Mouse (Mus musculus): ENCODE results near the gene Tmem179. TPM values are rescaled to one million over a fixed set of nuclear protein-coding genes. Genes with fewer than 3 reads are reported as not detected.

Gene Tmem179
- 0.07 TPM in 1 of 2 replicates, not detected in the other for polyA plus RNA-seq (2015; fragmentation: Nextera tagmentation; extraction: Ambion mirVana)

DNA sequence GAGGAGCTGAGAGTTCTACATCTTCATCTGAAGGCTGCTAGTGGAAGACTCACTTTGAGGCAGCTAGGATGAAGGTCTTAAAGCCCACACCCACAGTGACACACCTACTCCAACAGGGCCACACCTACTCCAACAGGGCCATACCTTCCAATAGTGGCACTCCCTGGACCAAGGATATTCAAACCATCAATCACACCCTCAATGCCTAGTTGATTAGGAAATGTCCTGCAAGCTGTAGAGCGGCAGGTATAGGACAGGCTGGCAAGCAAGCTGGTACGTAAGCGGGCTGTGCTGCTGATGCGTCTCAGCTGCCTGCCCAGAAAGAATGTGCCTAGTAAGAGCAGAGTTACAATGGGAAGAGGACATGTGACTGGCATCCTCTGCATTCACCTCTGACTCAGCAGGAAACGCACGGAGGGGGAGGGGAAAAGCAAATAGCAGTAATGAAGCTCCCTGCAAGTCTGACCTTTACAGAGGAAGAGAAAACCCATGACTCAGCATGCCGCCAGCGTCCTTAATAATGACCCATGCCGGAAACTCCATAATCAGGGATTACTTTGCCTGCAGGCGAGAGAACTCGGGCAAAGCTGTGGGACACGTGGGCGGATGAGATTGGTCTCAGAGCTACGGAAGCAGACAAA, at the start of gene Tmem179:
Gene Tmem179 (minus strand): TSS at position 51 of the 641 bp plus-strand sequence.
- no peaks in the 10 kb centered on the region for H3K36me3 ChIP-seq (ENCODE audit: insufficient read depth, low read length)
- no peak within 1 kb of the TSS for H3K9ac ChIP-seq (replicated peaks; ENCODE audit: low read depth)
- H3K9me3 ChIP-seq (ENCODE audit: low read length): no peaks in the 10 kb centered on the region
- 10% methylated on average over 14 of the region's 14 CpGs for WGBS
- no peak within 1 kb of the TSS for H3K27ac ChIP-seq (ENCODE audit: low read length)
- no peak within 1 kb of the TSS for H3K4me3 ChIP-seq (ENCODE audit: low read depth, low read length)
- peak; percentile 77 for ATAC-seq
- TF ChIP-seq EP300 (IDR thresholded peaks at IDR 0.05): no peak
- no peak for TF ChIP-seq CTCF (IDR thresholded peaks at IDR 0.05)
- DNase-seq (ENCODE audit: low spot score): peak; percentile 41
- H3K4me1 ChIP-seq (ENCODE audit: insufficient read depth, low read depth, low read length): no peaks in the 10 kb centered on the region
- H3K27me3 ChIP-seq (replicated peaks; ENCODE audit: insufficient read depth, low read length): no peaks in the 10 kb centered on the region
- no peak within 1 kb of the TSS for H3K4me2 ChIP-seq (replicated peaks; ENCODE audit: low read depth, low read length)

GRCm38 (mm10) chr12:112563011-112563410, 46.5 kb upstream of the Tmem179 start:
- no peaks in the 10 kb centered on the region for H3K27me3 ChIP-seq (replicated peaks; ENCODE audit: insufficient read depth, low read length)
- DNase-seq (ENCODE audit: low spot score): no peak
- no peak overlapping the region for H3K9ac ChIP-seq (replicated peaks; ENCODE audit: low read depth)
- no peaks in the 10 kb centered on the region for H3K36me3 ChIP-seq (ENCODE audit: insufficient read depth, low read length)
- no peak overlapping the region for H3K4me3 ChIP-seq (ENCODE audit: low read depth, low read length)
- H3K27ac ChIP-seq (ENCODE audit: low read length): no peak overlapping the region
- no peaks in the 10 kb centered on the region for H3K9me3 ChIP-seq (ENCODE audit: low read length)
- no peak for TF ChIP-seq CTCF (IDR thresholded peaks at IDR 0.05)
- TF ChIP-seq EP300 (IDR thresholded peaks at IDR 0.05): no peak
- no peak for ATAC-seq
- no peak overlapping the region for H3K4me2 ChIP-seq (replicated peaks; ENCODE audit: low read depth, low read length)
- 89% methylated on average over 6 of the region's 6 CpGs for WGBS
- H3K4me1 ChIP-seq (ENCODE audit: insufficient read depth, low read depth, low read length): no peaks in the 10 kb centered on the region

DNA sequence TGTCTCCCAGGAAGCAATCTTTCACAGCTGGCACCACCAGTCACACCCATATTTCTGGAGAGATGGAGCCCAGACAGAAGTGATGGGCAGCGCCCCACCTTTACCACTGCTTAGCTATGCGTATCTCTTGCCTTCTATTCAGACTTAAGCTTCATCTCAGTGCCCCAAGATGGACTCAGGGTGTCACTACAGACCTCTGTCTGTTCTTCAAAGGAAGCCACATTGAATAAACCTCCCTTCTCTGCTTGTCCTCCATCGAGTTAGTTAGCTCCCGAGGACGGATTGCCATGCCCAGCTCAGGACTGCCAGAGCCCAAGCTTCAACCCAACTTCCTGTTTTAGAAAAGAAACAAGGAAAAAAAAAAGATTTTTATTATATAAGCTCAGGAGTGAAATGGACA, 45.9 kb upstream of the Tmem179 start:
- no peak for ATAC-seq
- WGBS: 59% methylated on average over 5 of the region's 5 CpGs
- Histone ChIP-seq H3K4me3 (ENCODE audit: low read depth, low read length) (no peak overlapping the region), H3K27me3 (replicated peaks; ENCODE audit: insufficient read depth, low read length) (no peaks in the 10 kb centered on the region), H3K27ac (ENCODE audit: low read length) (no peak overlapping the region), H3K9ac (replicated peaks; ENCODE audit: low read depth) (no peak overlapping the region), H3K36me3 (ENCODE audit: insufficient read depth, low read length) (no peaks in the 10 kb centered on the region), H3K4me2 (replicated peaks; ENCODE audit: low read depth, low read length) (no peak overlapping the region), H3K4me1 (ENCODE audit: insufficient read depth, low read depth, low read length) (no peaks in the 10 kb centered on the region), H3K9me3 (ENCODE audit: low read length) (no peaks in the 10 kb centered on the region)
- TF ChIP-seq EP300 (IDR thresholded peaks at IDR 0.05) (no peak), CTCF (IDR thresholded peaks at IDR 0.05) (peak; percentile 17; the same call in 1 of the 2 replicates)
- DNase-seq (ENCODE audit: low spot score): no peak

GRCm38 (mm10) chr12:112561163-112561562, 44.6 kb upstream of the Tmem179 start:
- Histone ChIP-seq H3K4me1 (ENCODE audit: insufficient read depth, low read depth, low read length) (no peaks in the 10 kb centered on the region), H3K27me3 (replicated peaks; ENCODE audit: insufficient read depth, low read length) (no peaks in the 10 kb centered on the region), H3K4me2 (replicated peaks; ENCODE audit: low read depth, low read length) (no peak overlapping the region), H3K9me3 (ENCODE audit: low read length) (no peaks in the 10 kb centered on the region), H3K9ac (replicated peaks; ENCODE audit: low read depth) (no peak overlapping the region), H3K36me3 (ENCODE audit: insufficient read depth, low read length) (no peaks in the 10 kb centered on the region), H3K27ac (ENCODE audit: low read length) (no peak overlapping the region), H3K4me3 (ENCODE audit: low read depth, low read length) (no peak overlapping the region)
- ATAC-seq: no peak
- TF ChIP-seq EP300 (IDR thresholded peaks at IDR 0.05) (no peak), CTCF (IDR thresholded peaks at IDR 0.05) (no peak)
- DNase-seq (ENCODE audit: low spot score): no peak
- 63% methylated on average over 3 of the region's 3 CpGs for WGBS

DNA sequence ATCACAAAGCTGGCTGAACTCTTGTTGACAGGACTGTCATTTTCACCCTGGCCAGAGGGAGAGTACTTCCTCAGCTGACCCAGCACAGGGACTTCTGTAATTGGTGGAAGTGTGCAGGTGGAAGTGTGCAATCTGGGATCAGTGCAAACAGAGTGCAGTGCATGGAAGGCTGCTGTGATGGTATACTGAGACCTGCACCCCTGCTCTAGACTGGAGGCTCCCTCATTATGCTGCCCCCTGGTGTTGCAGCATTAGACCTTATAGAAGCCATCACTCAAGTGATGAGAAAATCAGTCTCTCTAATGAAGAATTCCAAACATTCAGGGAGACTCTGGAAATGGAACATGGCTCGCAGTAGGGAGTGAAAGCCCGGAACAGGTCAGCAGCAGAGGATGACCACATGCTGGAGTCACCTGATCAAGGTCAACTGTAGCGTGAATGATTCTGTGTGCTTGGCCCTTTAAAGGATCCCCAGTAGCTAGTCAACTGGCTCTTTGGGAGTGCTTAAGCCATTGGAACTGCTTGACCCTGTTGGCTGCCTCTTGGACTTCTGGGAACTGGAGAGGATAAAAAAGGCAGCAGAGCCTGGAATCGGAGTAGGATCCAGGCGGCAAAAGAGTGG, 43.7 kb upstream of the Tmem179 start:
- no peak overlapping the region for H3K4me3 ChIP-seq (ENCODE audit: low read depth, low read length)
- H3K36me3 ChIP-seq (ENCODE audit: insufficient read depth, low read length): no peaks in the 10 kb centered on the region
- 43% methylated on average over 5 of the region's 5 CpGs for WGBS
- TF ChIP-seq EP300 (IDR thresholded peaks at IDR 0.05) (no peak), CTCF (IDR thresholded peaks at IDR 0.05) (peak; percentile 59)
- no peak overlapping the region for H3K4me2 ChIP-seq (replicated peaks; ENCODE audit: low read depth, low read length)
- no peak overlapping the region for H3K27ac ChIP-seq (ENCODE audit: low read length)
- H3K9ac ChIP-seq (replicated peaks; ENCODE audit: low read depth): no peak overlapping the region
- DNase-seq (ENCODE audit: low spot score) (no peak), ATAC-seq (no peak)
- no peaks in the 10 kb centered on the region for H3K9me3 ChIP-seq (ENCODE audit: low read length)
- no peaks in the 10 kb centered on the region for H3K4me1 ChIP-seq (ENCODE audit: insufficient read depth, low read depth, low read length)
- H3K27me3 ChIP-seq (replicated peaks; ENCODE audit: insufficient read depth, low read length): no peaks in the 10 kb centered on the region

DNA sequence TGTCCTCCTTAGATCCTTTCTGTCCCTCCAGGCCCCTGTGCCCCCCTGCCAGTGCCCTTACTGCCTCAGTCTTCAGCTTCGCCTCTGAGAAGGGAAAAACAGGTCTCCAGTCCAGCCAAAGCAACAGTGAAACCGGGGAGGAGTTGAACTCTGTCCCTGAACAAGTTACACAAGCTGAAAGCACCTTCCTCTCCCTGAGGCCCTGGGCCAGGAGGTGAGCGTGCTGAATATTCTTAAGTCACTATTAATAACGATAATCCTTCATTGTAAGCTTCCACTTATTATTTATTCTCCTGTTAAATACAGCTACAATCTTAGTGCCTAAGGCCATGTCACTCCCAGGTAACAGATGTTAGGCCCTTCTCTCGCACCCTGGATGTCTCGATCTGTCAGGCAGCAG, 43.1 kb upstream of the Tmem179 start:
- H3K9ac ChIP-seq (replicated peaks; ENCODE audit: low read depth): no peak overlapping the region
- no peaks in the 10 kb centered on the region for H3K27me3 ChIP-seq (replicated peaks; ENCODE audit: insufficient read depth, low read length)
- TF ChIP-seq EP300 (IDR thresholded peaks at IDR 0.05) (no peak), CTCF (IDR thresholded peaks at IDR 0.05) (no peak)
- no peak overlapping the region for H3K27ac ChIP-seq (ENCODE audit: low read length)
- ATAC-seq: no peak
- no peak overlapping the region for H3K4me3 ChIP-seq (ENCODE audit: low read depth, low read length)
- H3K4me2 ChIP-seq (replicated peaks; ENCODE audit: low read depth, low read length): no peak overlapping the region
- H3K9me3 ChIP-seq (ENCODE audit: low read length): no peaks in the 10 kb centered on the region
- H3K36me3 ChIP-seq (ENCODE audit: insufficient read depth, low read length): no peaks in the 10 kb centered on the region
- H3K4me1 ChIP-seq (ENCODE audit: insufficient read depth, low read depth, low read length): no peaks in the 10 kb centered on the region
- 73% methylated on average over 6 of the region's 6 CpGs for WGBS
- no peak for DNase-seq (ENCODE audit: low spot score)

Data from lung, postnatal 0 days (tissue).